Mouse (Mus musculus) E14TG2a.4 (cell line): ENCODE measurements around the gene Plac9a.

Experiments
- CTCF ChIP-seq: conservative IDR thresholded peaks from 2 replicates; pipeline ENCODE4 v1.5.1; 2014; ENCODE audit warnings: low read length
- NANOG ChIP-seq: IDR thresholded peaks from 2 replicates; pipeline ENCODE4 v1.6.1; 2014; ENCODE audit warnings: borderline replicate concordance, low read length, mixed read lengths
- POU5F1 ChIP-seq: IDR thresholded peaks from 2 replicates; pipeline ENCODE4 v1.6.1; 2014; ENCODE audit warnings: low read length, borderline replicate concordance

- no peak for TF ChIP-seq CTCF
- no peak for TF ChIP-seq POU5F1
- TF ChIP-seq NANOG = no peak
Observed at GRCm38 (mm10) chr14:25866384-25866783, 36.5 kb downstream of the Plac9a start.
